Mouse (Mus musculus): ENCODE results near the gene Gm9507. TPM values are rescaled to one million over a fixed set of nuclear protein-coding genes. Genes with fewer than 3 reads are reported as not detected.

Gm9507 gene
- polyA plus RNA-seq, 1 experiment from 2014 or later = not detected

Other genes starting within 250 kb of the Gm9507 start
- gene Pttg1ip, start 230.1 kb downstream of the Gm9507 start, polyA plus RNA-seq (2014; fragmentation: Nextera tagmentation; extraction: Ambion mirVana) = 75.5 and 84.6 TPM in 2 replicates
- 340 and 351 TPM in 2 replicates for gene Sumo3, start 205.7 kb downstream of the Gm9507 start, polyA plus RNA-seq (2014; fragmentation: Nextera tagmentation; extraction: Ambion mirVana)
- 2.3 TPM in 1 of 2 replicates, not detected in the other for gene Gm49325, start 205.6 kb downstream of the Gm9507 start, polyA plus RNA-seq (2014; fragmentation: Nextera tagmentation; extraction: Ambion mirVana)
- gene Ube2g2, start 189.6 kb downstream of the Gm9507 start, polyA plus RNA-seq (2014; fragmentation: Nextera tagmentation; extraction: Ambion mirVana) = 52.3 and 52.6 TPM in 2 replicates
- 0.45 and 0.84 TPM in 2 replicates for gene Tspear, start 125.3 kb downstream of the Gm9507 start, polyA plus RNA-seq (2014; fragmentation: Nextera tagmentation; extraction: Ambion mirVana)
- gene Gm19402, start 121.1 kb downstream of the Gm9507 start, polyA plus RNA-seq (2014; fragmentation: Nextera tagmentation; extraction: Ambion mirVana) = not detected in 2 replicates
- gene Gm9508, start 114.6 kb downstream of the Gm9507 start, polyA plus RNA-seq (2014; fragmentation: Nextera tagmentation; extraction: Ambion mirVana) = not detected in 2 replicates
- gene Gm10272, start 105.2 kb downstream of the Gm9507 start, polyA plus RNA-seq (2014; fragmentation: Nextera tagmentation; extraction: Ambion mirVana) = not detected in 2 replicates
- not detected in 2 replicates for gene Gm10024, start 100.4 kb downstream of the Gm9507 start, polyA plus RNA-seq (2014; fragmentation: Nextera tagmentation; extraction: Ambion mirVana)
- not detected in 2 replicates for gene Gm10142, start 96.0 kb downstream of the Gm9507 start, polyA plus RNA-seq (2014; fragmentation: Nextera tagmentation; extraction: Ambion mirVana)
- not detected in 2 replicates for gene Krtap12-1, start 91.2 kb downstream of the Gm9507 start, polyA plus RNA-seq (2014; fragmentation: Nextera tagmentation; extraction: Ambion mirVana)
- gene Gm10100, start 85.4 kb downstream of the Gm9507 start, polyA plus RNA-seq (2014; fragmentation: Nextera tagmentation; extraction: Ambion mirVana) = not detected in 2 replicates
- gene Gm18596, start 69.2 kb downstream of the Gm9507 start, polyA plus RNA-seq (2014; fragmentation: Nextera tagmentation; extraction: Ambion mirVana) = not detected in 2 replicates
- not detected in 2 replicates for gene Gm9736, start 60.5 kb downstream of the Gm9507 start, polyA plus RNA-seq (2014; fragmentation: Nextera tagmentation; extraction: Ambion mirVana)
- not detected in 2 replicates for gene Gm3233, start 52.2 kb downstream of the Gm9507 start, polyA plus RNA-seq (2014; fragmentation: Nextera tagmentation; extraction: Ambion mirVana)
- gene Gm3238, start 40.5 kb downstream of the Gm9507 start, polyA plus RNA-seq (2014; fragmentation: Nextera tagmentation; extraction: Ambion mirVana) = not detected in 2 replicates
- gene Gm7138, start 34.9 kb downstream of the Gm9507 start, polyA plus RNA-seq (2014; fragmentation: Nextera tagmentation; extraction: Ambion mirVana) = not detected in 2 replicates
- not detected in 2 replicates for gene Gm3250, start 29.3 kb downstream of the Gm9507 start, polyA plus RNA-seq (2014; fragmentation: Nextera tagmentation; extraction: Ambion mirVana)
- not detected in 2 replicates for gene Gm7137, start 23.6 kb downstream of the Gm9507 start, polyA plus RNA-seq (2014; fragmentation: Nextera tagmentation; extraction: Ambion mirVana)
- not detected in 2 replicates for gene Gm9639, start 16.8 kb downstream of the Gm9507 start, polyA plus RNA-seq (2014; fragmentation: Nextera tagmentation; extraction: Ambion mirVana)
- gene Gm19668, start 12.7 kb downstream of the Gm9507 start, polyA plus RNA-seq (2014; fragmentation: Nextera tagmentation; extraction: Ambion mirVana) = not detected in 2 replicates
- gene Gm2696, start 2.8 kb upstream of the Gm9507 start, polyA plus RNA-seq (2014; fragmentation: Nextera tagmentation; extraction: Ambion mirVana) = not detected in 2 replicates
- gene Krtap10-4, start 15.3 kb upstream of the Gm9507 start, polyA plus RNA-seq (2014; fragmentation: Nextera tagmentation; extraction: Ambion mirVana) = not detected in 2 replicates
- not detected in 2 replicates for gene Krtap10-10, start 24.1 kb upstream of the Gm9507 start, polyA plus RNA-seq (2014; fragmentation: Nextera tagmentation; extraction: Ambion mirVana)
- not detected in 2 replicates for gene Gm36176, start 35.0 kb upstream of the Gm9507 start, polyA plus RNA-seq (2014; fragmentation: Nextera tagmentation; extraction: Ambion mirVana)
- gene Gm10318, start 41.0 kb upstream of the Gm9507 start, polyA plus RNA-seq (2014; fragmentation: Nextera tagmentation; extraction: Ambion mirVana) = not detected in 2 replicates
- not detected in 2 replicates for gene Gm3285, start 50.1 kb upstream of the Gm9507 start, polyA plus RNA-seq (2014; fragmentation: Nextera tagmentation; extraction: Ambion mirVana)
- 1.4 and 1.5 TPM in 2 replicates for gene Lrrc3, start 90.7 kb upstream of the Gm9507 start, polyA plus RNA-seq (2014; fragmentation: Nextera tagmentation; extraction: Ambion mirVana)
- gene Trpm2, start 158.7 kb upstream of the Gm9507 start, polyA plus RNA-seq (2014; fragmentation: Nextera tagmentation; extraction: Ambion mirVana) = 0.10 and 0.27 TPM in 2 replicates
- 29.5 and 31.0 TPM in 2 replicates for gene 1810043G02Rik, start 166.7 kb upstream of the Gm9507 start, polyA plus RNA-seq (2014; fragmentation: Nextera tagmentation; extraction: Ambion mirVana)
- 157 and 161 TPM in 2 replicates for gene Pfkl, start 198.2 kb upstream of the Gm9507 start, polyA plus RNA-seq (2014; fragmentation: Nextera tagmentation; extraction: Ambion mirVana)
- gene Dnmt3l, start 230.1 kb upstream of the Gm9507 start, polyA plus RNA-seq (2014; fragmentation: Nextera tagmentation; extraction: Ambion mirVana) = 0.11 TPM in 1 of 2 replicates, not detected in the other
- 0.17 and 0.35 TPM in 2 replicates for gene Aire, start 231.8 kb upstream of the Gm9507 start, polyA plus RNA-seq (2014; fragmentation: Nextera tagmentation; extraction: Ambion mirVana)